Mouse (Mus musculus): ENCODE results near the gene Cyp2d11. TPM values are rescaled to one million over a fixed set of nuclear protein-coding genes. Genes with fewer than 3 reads are reported as not detected.

The Cyp2d11 gene
- polyA plus RNA-seq, 1 experiment from 2014 or later: not detected

DNA sequence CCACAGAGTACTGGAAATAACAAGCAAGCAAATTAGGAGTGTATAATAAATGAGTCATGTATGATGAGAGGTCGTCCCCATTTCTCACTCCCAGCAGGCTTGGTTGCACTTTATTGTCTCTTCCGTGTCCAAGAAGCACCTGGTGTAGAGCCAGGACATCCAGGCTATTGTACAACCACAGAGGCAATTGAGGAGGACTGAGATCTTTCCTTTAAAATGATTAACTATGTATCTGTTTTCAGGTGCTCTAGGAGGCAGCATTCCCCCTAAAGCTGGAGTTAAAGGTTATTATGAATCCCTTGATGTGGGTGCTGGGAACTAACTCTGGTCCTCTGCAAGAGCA, 44.9 kb downstream of the Cyp2d11 start:
- Histone ChIP-seq H3K9ac (ENCODE audit: low read length) (no peak overlapping the region), H3K36me3 (ENCODE audit: control insufficient read depth, insufficient read depth, low read length) (peaks cover 41% of the 10 kb centered on the region), H3K27ac (replicated peaks in 1 of 2; ENCODE audit: control insufficient read depth in 1 of 2, insufficient read depth in 1 of 2, low read depth in 2 of 2, low read length in 2 of 2) (no peak overlapping the region), H3K27me3 (ENCODE audit: control insufficient read depth, insufficient read depth, low read length) (no peaks in the 10 kb centered on the region), H3K9me3 (ENCODE audit: control insufficient read depth, low read length) (no peaks in the 10 kb centered on the region), H3K4me2 (ENCODE audit: low read length) (no peak overlapping the region), H3K4me3 (ENCODE audit: control insufficient read depth in 1 of 2, insufficient read depth in 1 of 2, low read depth in 1 of 2, low read length in 2 of 2) (no peak overlapping the region), H3K4me1 (ENCODE audit: control insufficient read depth in 2 of 2, insufficient read depth in 2 of 2, low read length in 2 of 2) (peaks cover 11 to 36% of the 10 kb centered on the region in 2 experiments)
- no peak for ATAC-seq (ENCODE audit: insufficient number of reproducible peaks, insufficient read depth, low FRiP score, low read depth)
- 88% methylated on average over 2 of the region's 2 CpGs for WGBS

DNA sequence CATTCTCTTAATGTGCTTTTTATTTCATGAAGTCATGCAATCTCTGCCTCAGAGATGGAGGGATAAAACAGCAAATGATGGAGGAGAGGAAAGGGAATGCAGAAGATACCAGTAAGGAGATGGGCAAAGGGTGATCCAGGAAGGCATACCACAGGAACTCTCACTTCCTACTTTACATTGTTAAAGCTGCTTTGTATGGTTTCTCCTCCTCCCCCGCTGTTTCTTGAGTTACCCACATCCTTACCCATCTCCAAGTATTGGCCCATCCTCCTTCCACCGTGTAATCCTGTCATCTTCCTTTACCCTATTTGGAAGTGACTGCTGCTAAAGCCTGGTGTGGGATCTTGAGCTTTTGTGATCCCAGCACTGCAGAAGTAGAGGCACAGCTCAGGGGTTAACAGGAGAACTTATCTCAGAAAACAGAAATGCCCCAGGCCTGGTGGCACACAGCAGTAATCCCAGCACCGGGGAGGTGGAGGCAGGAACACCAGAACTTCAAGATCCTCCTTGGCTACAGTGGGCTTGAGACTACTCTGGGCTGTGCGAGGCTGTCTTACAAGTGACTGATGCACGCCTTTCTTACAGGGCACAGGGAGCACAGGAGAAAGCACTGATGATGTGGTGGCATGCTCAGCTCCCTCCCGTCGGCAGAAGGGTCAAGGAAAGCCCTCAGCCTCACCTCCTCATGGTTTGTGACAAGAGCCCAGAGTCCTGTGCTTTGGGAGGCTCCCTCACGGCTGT, 45.4 kb downstream of the Cyp2d11 start:
- H3K4me1 ChIP-seq (ENCODE audit: control insufficient read depth in 2 of 2, insufficient read depth in 2 of 2, low read length in 2 of 2): peaks cover 11 to 36% of the 10 kb centered on the region in 2 experiments
- no peak overlapping the region for H3K9ac ChIP-seq (ENCODE audit: low read length)
- no peak overlapping the region for H3K4me2 ChIP-seq (ENCODE audit: low read length)
- no peaks in the 10 kb centered on the region for H3K9me3 ChIP-seq (ENCODE audit: control insufficient read depth, low read length)
- H3K4me3 ChIP-seq (ENCODE audit: control insufficient read depth in 1 of 2, insufficient read depth in 1 of 2, low read depth in 1 of 2, low read length in 2 of 2): no peak overlapping the region
- no peak overlapping the region for H3K27ac ChIP-seq (replicated peaks in 1 of 2; ENCODE audit: control insufficient read depth in 1 of 2, insufficient read depth in 1 of 2, low read depth in 2 of 2, low read length in 2 of 2)
- ATAC-seq (ENCODE audit: insufficient number of reproducible peaks, insufficient read depth, low FRiP score, low read depth): no peak
- H3K36me3 ChIP-seq (ENCODE audit: control insufficient read depth, insufficient read depth, low read length): peaks cover 41% of the 10 kb centered on the region
- 81% methylated on average over 8 of the region's 8 CpGs for WGBS
- no peaks in the 10 kb centered on the region for H3K27me3 ChIP-seq (ENCODE audit: control insufficient read depth, insufficient read depth, low read length)

DNA sequence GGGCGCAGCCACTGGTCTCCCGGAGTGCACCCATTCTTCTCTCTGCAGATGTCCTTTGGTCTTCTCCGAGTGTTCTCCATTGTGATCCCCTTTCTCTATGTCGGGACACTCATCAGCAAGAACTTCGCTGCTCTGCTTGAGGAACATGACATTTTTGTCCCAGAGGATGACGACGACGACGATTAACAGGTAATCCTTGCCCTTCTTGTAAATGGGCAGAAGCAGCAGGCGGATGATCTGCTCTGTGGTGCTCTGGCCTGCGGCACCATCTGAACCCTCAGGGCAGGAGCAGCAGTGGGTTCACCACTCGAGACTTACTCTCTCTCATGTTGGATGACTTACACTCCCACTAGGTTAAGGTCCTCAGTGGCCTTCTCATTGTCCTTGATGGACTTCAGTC, 46.0 kb downstream of the Cyp2d11 start:
- whole genome bisulfite sequencing: 89% methylated on average over 12 of the region's 12 CpGs
- Histone ChIP-seq H3K9me3 (ENCODE audit: control insufficient read depth, low read length) (no peaks in the 10 kb centered on the region), H3K4me3 (ENCODE audit: control insufficient read depth in 1 of 2, insufficient read depth in 1 of 2, low read depth in 1 of 2, low read length in 2 of 2) (no peak overlapping the region), H3K9ac (ENCODE audit: low read length) (peak overlapping the region; percentile 78; the same call in 1 of the 2 replicates), H3K4me1 (ENCODE audit: control insufficient read depth in 2 of 2, insufficient read depth in 2 of 2, low read length in 2 of 2) (peaks cover 11 to 33% of the 10 kb centered on the region in 2 experiments), H3K27ac (replicated peaks in 1 of 2; ENCODE audit: control insufficient read depth in 1 of 2, insufficient read depth in 1 of 2, low read depth in 2 of 2, low read length in 2 of 2) (no peak overlapping the region), H3K27me3 (ENCODE audit: control insufficient read depth, insufficient read depth, low read length) (no peaks in the 10 kb centered on the region), H3K4me2 (ENCODE audit: low read length) (0 out of 2 replicates have a peak overlapping the region, but pooled peaks have one; percentile 92), H3K36me3 (ENCODE audit: control insufficient read depth, insufficient read depth, low read length) (peaks cover 41% of the 10 kb centered on the region)
- ATAC-seq (ENCODE audit: insufficient number of reproducible peaks, insufficient read depth, low FRiP score, low read depth): no peak

DNA sequence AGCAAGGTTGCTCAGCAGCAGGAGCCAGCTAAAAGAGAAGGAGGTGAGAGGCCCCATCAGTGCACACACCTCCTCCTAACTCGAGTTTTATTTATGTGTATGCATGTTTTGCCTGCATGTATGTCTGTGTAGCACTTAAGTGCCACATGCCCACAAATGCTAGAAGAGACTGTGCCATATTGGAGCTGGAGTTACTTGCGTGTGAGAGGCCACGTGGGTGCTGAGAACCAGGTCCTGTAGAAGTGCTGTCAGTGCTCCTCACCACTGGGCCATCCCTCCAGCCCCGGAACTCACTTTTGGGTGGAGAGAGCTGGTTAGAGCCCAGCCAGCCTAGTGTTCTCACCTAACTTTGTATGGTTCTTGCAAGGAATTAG, 46.5 kb downstream of the Cyp2d11 start:
- 77% methylated on average over 4 of the region's 4 CpGs for WGBS
- Histone ChIP-seq H3K9ac (ENCODE audit: low read length) (peak overlapping the region; percentile 78; the same call in 1 of the 2 replicates), H3K27ac (replicated peaks in 1 of 2; ENCODE audit: control insufficient read depth in 1 of 2, insufficient read depth in 1 of 2, low read depth in 2 of 2, low read length in 2 of 2) (peak overlapping the region; percentile 82 to 89; a peak in 3 of 4 replicates), H3K4me1 (ENCODE audit: control insufficient read depth in 2 of 2, insufficient read depth in 2 of 2, low read length in 2 of 2) (peaks cover 11 to 28% of the 10 kb centered on the region in 2 experiments), H3K9me3 (ENCODE audit: control insufficient read depth, low read length) (no peaks in the 10 kb centered on the region), H3K4me2 (ENCODE audit: low read length) (peak overlapping the region; percentile 92), H3K36me3 (ENCODE audit: control insufficient read depth, insufficient read depth, low read length) (peaks cover 41% of the 10 kb centered on the region), H3K27me3 (ENCODE audit: control insufficient read depth, insufficient read depth, low read length) (no peaks in the 10 kb centered on the region), H3K4me3 (ENCODE audit: control insufficient read depth in 1 of 2, insufficient read depth in 1 of 2, low read depth in 1 of 2, low read length in 2 of 2) (peak overlapping the region; percentile 72 to 80; a peak in 3 of 4 replicates)
- ATAC-seq (ENCODE audit: insufficient number of reproducible peaks, insufficient read depth, low FRiP score, low read depth): no peak

DNA sequence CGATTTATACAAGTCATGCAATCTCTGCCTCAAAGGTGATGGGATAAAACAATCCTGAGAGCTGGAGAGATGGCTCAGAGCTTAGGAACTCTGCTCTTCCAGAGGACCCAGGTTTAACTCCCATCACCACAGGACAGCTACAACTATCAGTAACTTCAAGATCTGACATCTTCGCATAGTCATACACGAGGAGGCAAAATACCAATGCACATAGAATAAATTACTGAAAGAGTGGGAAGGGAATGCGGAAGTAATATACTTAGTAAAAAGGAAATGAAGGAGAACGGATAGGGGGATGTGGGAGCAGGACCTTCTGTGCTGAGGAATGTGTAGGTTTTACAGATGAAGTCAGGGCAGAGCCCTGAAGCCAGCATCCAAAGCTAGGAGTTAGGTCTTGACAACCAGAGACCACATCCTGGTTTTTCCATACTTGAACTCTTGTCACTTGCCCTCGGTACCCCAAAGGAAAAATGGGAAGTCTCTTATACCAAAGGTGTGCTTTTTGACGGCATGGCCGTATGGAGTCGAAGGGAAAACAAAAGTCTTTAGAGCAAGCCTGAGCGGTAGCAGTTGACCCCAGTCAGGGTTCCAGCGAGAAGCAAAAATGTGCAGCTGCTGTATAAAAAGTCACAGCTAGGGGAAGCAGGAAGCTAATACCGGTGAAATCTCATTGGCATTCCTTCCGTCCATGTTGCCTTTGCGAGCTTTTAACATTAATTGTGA, 47.1 kb downstream of the Cyp2d11 start:
- 43% methylated on average over 14 of the region's 14 CpGs for WGBS
- H3K4me2 ChIP-seq (ENCODE audit: low read length): peak overlapping the region; percentile 92
- peaks cover 17 to 28% of the 10 kb centered on the region in 2 experiments for H3K4me1 ChIP-seq (ENCODE audit: control insufficient read depth in 2 of 2, insufficient read depth in 2 of 2, low read length in 2 of 2)
- H3K27me3 ChIP-seq (ENCODE audit: control insufficient read depth, insufficient read depth, low read length): no peaks in the 10 kb centered on the region
- peak overlapping the region; percentile 72 to 80 for H3K4me3 ChIP-seq (ENCODE audit: control insufficient read depth in 1 of 2, insufficient read depth in 1 of 2, low read depth in 1 of 2, low read length in 2 of 2)
- peak overlapping the region; percentile 82 to 89 for H3K27ac ChIP-seq (replicated peaks in 1 of 2; ENCODE audit: control insufficient read depth in 1 of 2, insufficient read depth in 1 of 2, low read depth in 2 of 2, low read length in 2 of 2)
- peaks cover 37% of the 10 kb centered on the region for H3K36me3 ChIP-seq (ENCODE audit: control insufficient read depth, insufficient read depth, low read length)
- no peaks in the 10 kb centered on the region for H3K9me3 ChIP-seq (ENCODE audit: control insufficient read depth, low read length)
- peak overlapping the region; percentile 78 for H3K9ac ChIP-seq (ENCODE audit: low read length)
- no peak for ATAC-seq (ENCODE audit: insufficient number of reproducible peaks, insufficient read depth, low FRiP score, low read depth)

DNA sequence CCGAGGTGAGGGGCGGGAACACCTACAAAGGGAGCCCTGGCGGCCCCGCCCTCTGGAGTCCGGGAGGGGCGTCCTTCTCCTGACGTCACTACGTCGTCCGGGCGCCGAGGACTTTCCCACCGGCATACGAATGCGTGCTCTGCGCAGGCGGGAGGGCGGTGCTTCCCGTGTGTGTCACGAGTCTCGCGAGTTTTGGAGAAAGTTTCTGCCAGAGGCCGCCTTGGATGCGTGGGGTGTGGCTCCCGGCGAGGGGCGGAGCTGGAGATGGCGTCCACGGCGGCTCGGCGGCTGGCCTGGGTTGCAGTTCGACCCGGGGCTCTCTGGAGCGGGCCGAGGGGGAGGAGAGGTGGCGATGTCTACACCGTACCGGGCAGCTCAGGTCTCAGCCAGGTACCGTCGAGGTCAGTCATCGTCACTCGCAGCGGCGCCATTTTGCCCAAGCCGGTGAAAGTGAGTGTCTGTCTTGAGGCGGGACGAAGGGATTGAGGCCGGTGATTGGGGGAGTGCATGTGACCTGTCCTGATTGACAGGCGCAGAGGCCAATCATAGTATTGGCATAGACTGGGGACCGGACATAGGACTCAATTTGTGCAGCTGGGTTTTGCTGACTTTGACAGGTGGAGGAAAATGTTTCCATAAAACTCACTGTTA, 47.9 kb downstream of the Cyp2d11 start:
- WGBS: under 1% methylated on average over 43 of the region's 51 CpGs
- Histone ChIP-seq H3K36me3 (ENCODE audit: control insufficient read depth, insufficient read depth, low read length) (peaks cover 34% of the 10 kb centered on the region), H3K9me3 (ENCODE audit: control insufficient read depth, low read length) (no peaks in the 10 kb centered on the region), H3K4me3 (ENCODE audit: control insufficient read depth in 1 of 2, insufficient read depth in 1 of 2, low read depth in 1 of 2, low read length in 2 of 2) (peak overlapping the region; percentile 72 to 80), H3K9ac (ENCODE audit: low read length) (peak overlapping the region; percentile 78), H3K4me2 (ENCODE audit: low read length) (peak overlapping the region; percentile 92), H3K27me3 (ENCODE audit: control insufficient read depth, insufficient read depth, low read length) (no peaks in the 10 kb centered on the region), H3K4me1 (ENCODE audit: control insufficient read depth in 2 of 2, insufficient read depth in 2 of 2, low read length in 2 of 2) (peaks cover 20 to 27% of the 10 kb centered on the region in 2 experiments), H3K27ac (replicated peaks in 1 of 2; ENCODE audit: control insufficient read depth in 1 of 2, insufficient read depth in 1 of 2, low read depth in 2 of 2, low read length in 2 of 2) (peak overlapping the region; percentile 85 to 89)
- ATAC-seq (ENCODE audit: insufficient number of reproducible peaks, insufficient read depth, low FRiP score, low read depth): peak; percentile 94

DNA sequence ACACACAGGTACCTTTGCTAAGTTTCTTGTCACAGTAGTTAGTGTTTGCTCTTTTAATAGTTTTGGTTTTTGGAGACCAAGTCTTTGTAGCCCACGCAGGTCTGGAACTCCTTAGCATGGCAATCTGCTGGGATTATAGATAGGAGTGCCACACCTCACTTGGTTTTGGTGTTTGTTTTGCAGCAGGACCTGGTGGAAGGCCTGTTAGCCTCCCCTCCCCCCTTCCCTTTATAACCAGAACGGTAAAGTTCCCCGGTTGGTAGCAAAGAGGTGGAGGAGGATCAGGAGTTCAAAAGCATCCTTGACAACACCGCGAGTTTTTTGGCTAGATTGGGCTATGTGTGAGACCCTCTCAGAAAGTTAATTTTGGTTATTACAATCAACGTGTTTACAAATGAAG, 48.9 kb downstream of the Cyp2d11 start:
- H3K4me2 ChIP-seq (ENCODE audit: low read length): no peak overlapping the region; the same call in 1 of the 2 replicates
- ATAC-seq (ENCODE audit: insufficient number of reproducible peaks, insufficient read depth, low FRiP score, low read depth): no peak
- no peaks in the 10 kb centered on the region for H3K27me3 ChIP-seq (ENCODE audit: control insufficient read depth, insufficient read depth, low read length)
- no peaks in the 10 kb centered on the region for H3K9me3 ChIP-seq (ENCODE audit: control insufficient read depth, low read length)
- 84% methylated on average over 6 of the region's 6 CpGs for WGBS
- H3K36me3 ChIP-seq (ENCODE audit: control insufficient read depth, insufficient read depth, low read length): peaks cover 25% of the 10 kb centered on the region
- no peak overlapping the region for H3K4me3 ChIP-seq (ENCODE audit: control insufficient read depth in 1 of 2, insufficient read depth in 1 of 2, low read depth in 1 of 2, low read length in 2 of 2)
- H3K27ac ChIP-seq (replicated peaks in 1 of 2; ENCODE audit: control insufficient read depth in 1 of 2, insufficient read depth in 1 of 2, low read depth in 2 of 2, low read length in 2 of 2): no peak overlapping the region; a peak in 1 of 4 replicates
- no peak overlapping the region for H3K9ac ChIP-seq (ENCODE audit: low read length)
- peaks cover 26 to 30% of the 10 kb centered on the region in 2 experiments for H3K4me1 ChIP-seq (ENCODE audit: control insufficient read depth in 2 of 2, insufficient read depth in 2 of 2, low read length in 2 of 2)

Data from heart, embryonic 14.5 days (tissue).